Mouse (Mus musculus) WW6 (cell line): ENCODE data around the gene Ntng1.

Source experiments
- DNase-seq: peaks from one replicate; pipeline ENCODE4 v3.0.0-alpha.2; 2013; ENCODE audit warnings: low read depth, low spot score

The Ntng1 gene

GRCm38 (mm10) chr3:110143206-110144061 lies at the start of gene Ntng1:
Gene Ntng1, minus strand, starts transcription at chr3:110144011.
- no peak for DNase-seq

DNA sequence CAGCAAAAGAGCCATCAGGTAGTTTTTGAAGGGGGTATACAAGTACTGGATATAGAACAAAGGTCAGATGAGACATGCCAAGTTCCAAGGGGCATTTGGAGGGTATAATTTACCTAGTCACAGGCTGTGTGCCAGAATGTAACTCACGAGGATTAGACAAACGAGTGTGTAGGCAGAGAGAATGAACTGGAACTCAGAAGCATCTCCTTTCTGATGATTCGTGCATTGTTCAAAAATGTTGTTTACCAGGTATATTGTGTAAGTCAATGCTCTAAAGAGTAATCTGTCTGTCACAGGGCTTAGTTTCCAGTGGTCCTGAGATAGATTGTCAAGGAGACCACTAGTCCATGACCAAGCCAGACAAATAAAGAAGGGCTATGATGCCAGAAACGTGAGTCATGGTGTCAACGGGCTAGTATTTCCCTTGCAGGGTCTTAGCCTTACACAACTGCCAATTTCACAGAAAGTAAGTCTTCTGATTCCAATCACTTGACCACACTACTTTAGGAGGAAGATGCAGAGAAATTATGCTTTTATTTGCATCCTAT lies 43.7 kb upstream of the Ntng1 start:
- no peak for DNase-seq

DNA sequence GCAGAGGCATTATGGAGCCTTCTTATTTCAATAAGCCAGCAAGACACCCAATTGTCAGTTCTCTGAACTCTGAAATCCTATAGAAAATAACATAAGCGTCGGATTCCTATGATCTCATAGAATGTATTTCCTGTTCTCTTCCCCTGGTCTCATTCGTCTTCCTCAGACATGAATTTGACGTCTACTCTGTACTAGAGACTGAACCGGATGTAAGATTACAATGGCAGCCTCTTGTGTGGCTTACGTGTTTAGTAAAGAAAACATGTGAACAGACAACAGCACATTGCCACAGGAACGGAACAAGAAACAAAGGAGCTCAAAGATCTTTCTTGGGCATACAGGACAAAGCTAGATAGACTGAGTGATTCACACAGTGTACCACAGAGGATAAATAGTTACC lies 5.3 kb upstream of the Ntng1 start:
- no peak for DNase-seq

GRCm38 (mm10) chr3:110144301-110145055 lies 667 bp upstream of the Ntng1 start:
- DNase-seq: no peak

- no peak for DNase-seq
Measured at GRCm38 (mm10) chr3:110142314-110143205, 1.3 kb downstream of the Ntng1 start.

GRCm38 (mm10) chr3:110141351-110142302 lies 2.2 kb downstream of the Ntng1 start:
- no peak for DNase-seq

GRCm38 (mm10) chr3:110136115-110136514 lies 7.7 kb downstream of the Ntng1 start:
- DNase-seq: no peak

GRCm38 (mm10) chr3:110133150-110133549 lies 10.7 kb downstream of the Ntng1 start:
- no peak for DNase-seq

GRCm38 (mm10) chr3:110132289-110132688 lies 11.5 kb downstream of the Ntng1 start:
- DNase-seq: no peak

GRCm38 (mm10) chr3:110131043-110131891 lies 12.5 kb downstream of the Ntng1 start:
- no peak for DNase-seq

GRCm38 (mm10) chr3:110129607-110130006 lies 14.2 kb downstream of the Ntng1 start:
- DNase-seq: no peak

- DNase-seq: no peak
Measured at GRCm38 (mm10) chr3:110105982-110106381, 37.8 kb downstream of the Ntng1 start.

DNA sequence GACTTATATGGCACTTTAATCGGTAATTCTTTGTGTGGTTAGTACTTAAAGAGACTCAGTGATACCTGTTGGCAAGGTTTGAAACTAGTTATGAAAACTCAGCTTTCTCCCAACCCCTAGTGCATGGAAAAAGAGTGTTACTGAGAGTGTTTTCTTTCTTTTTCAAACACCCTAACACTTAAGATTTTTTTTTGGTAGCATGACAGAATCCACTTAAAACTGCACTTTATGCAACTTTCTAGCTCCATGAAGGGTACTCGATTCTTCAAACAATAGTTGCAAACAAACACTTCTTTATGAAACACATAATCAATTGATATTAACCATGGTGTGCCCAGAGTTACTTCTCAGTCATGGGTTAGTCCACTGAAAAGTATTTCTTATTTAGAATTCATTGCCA lies 49.4 kb downstream of the Ntng1 start:
- DNase-seq: no peak

DNA sequence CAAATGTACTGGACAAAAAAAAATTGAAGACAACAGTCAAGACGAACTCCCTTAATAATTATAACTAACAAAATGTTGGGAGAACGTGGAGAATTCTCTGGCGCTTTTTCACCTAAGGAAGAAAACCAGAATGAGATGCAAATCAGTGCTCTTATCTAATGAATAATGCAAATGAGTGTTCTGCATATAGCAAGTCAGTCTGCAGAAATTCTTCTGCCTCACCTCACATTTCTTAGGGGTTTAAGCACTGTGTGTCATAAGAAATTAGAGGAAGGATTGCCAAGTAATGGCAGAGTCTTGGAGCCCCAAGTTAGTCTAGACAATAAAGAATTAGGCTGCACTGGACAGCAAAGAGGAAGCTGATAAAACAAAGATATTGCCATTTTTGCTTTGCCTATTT lies 49.8 kb downstream of the Ntng1 start:
- no peak for DNase-seq

- DNase-seq: no peak
Measured at GRCm38 (mm10) chr3:110092521-110092920, 51.3 kb downstream of the Ntng1 start.

- DNase-seq: no peak
Measured at GRCm38 (mm10) chr3:110087189-110087588, 56.6 kb downstream of the Ntng1 start.

DNA sequence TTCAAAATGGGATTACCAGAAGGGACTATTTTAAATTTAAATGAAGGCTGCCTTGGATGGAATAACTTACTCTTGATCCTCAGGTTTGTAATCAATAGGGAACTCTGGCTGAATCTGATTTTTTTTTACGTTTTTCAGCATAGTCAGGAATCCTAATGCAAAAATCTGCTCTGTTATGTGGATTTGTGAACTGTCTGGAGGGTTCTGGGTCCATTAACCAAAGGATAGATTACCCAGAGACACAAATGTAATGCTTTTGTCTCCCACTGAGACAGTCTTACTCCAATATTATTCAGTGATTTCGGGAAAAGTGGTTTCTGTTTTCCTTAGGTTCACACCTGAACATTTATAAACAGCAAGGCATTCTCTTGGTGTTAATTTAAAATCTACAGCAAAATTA lies 58.5 kb downstream of the Ntng1 start:
- DNase-seq: no peak

- DNase-seq: no peak
Measured at GRCm38 (mm10) chr3:110064709-110065256, 79.0 kb downstream of the Ntng1 start.

DNA sequence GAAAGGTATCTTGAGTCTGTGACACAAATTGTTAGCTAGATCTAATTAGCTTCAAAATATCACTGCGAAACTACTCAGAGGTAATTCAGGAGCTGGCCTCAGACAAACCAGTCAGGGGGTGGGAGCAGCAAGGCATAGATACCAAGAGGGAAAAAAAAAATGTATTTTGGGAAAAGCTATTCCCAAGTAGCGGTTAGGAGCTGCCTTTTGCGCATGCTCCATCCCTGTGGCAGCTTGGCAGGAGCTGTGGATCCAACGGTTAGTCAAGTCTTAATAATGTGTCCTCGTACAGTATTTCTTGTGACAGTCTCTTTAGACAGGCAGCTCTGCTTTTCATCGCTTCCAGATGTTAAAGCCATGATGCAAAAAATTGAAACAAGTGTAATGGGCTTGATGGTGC lies 87.9 kb downstream of the Ntng1 start:
- no peak for DNase-seq
